Mouse (Mus musculus) right cerebral cortex, postnatal 10 days (tissue): Measurements from ENCODE around the gene Spop.
"Not testable (repeated sequence)": the region's sequence is repeated elsewhere in the genome, so short reads cannot be mapped to it uniquely, and the experiment has no call there.

Source experiments
- DNase-seq, 2 experiments: peaks; one replicate each; pipeline ENCODE4 v3.0.0; 2021; ENCODE audit warnings: low spot score in 2 of 2

The Spop gene

GRCm38 (mm10) chr11:95391201-95391600 is 22.7 kb upstream of the Spop start:
- DNase-seq = no peak

DNA sequence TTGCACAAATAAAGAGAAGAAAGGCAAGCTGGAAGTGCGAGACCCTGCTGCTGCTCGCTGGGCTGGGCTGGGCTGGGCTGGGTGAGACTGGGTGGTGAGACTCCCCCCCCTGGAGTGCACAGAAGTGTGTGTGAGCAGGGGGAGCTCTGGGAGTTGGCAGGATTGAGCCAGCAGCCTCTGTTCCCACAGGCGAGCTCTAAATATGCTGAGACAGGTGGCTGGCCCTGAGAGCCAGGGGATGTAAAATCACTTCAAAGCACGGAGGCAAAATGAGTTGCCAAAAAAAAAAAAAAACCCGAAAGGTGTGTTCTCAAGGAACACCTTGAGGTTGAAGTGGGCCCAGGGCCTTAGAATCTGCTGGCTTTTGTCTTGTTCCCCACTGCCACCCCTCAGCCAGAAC is 22.1 kb upstream of the Spop start:
- peak; percentile 58 to 69 for DNase-seq

GRCm38 (mm10) chr11:95392223-95392667 is 21.6 kb upstream of the Spop start:
- peak; percentile 88 to 91 for DNase-seq

- no peak for DNase-seq
These were observed 21.0 kb upstream of the Spop start for GRCm38 (mm10) chr11:95392708-95393499.

DNA sequence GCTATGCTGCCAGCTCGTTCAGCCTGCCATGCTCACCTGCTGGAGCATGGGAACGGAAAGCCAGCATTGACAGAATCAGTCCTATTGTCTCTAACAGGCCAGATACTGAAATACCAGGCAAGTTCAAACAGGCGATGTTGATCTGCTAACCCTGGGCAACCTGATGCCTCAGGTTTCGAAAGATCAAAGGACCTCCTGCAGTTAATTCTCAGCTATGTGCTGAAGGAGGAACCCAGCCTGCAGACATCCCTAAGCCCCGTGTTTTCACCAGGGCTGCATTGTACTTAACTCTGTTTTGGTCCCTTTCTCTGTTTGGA is 20.4 kb upstream of the Spop start:
- no peak for DNase-seq

DNA sequence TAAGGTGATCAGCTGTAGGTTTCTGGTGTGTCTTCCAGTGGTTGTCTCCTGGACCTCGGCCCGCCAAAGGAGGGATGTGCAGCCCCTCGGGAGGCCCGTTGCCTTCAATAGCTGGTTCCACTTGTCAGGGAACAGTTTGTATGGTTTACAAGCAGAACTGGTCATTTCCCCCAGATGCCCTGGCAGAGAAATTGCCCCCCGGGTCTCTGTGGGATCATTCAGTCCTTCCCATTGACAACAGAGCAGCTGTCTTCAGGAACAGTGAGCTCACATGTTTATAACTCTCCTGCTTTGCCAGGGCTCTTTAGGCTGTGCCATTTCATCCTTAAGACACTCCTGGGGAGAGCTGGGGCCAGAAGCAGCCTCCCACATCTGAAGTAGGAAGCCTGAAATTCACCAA is 19.8 kb upstream of the Spop start:
- DNase-seq = no peak

DNA sequence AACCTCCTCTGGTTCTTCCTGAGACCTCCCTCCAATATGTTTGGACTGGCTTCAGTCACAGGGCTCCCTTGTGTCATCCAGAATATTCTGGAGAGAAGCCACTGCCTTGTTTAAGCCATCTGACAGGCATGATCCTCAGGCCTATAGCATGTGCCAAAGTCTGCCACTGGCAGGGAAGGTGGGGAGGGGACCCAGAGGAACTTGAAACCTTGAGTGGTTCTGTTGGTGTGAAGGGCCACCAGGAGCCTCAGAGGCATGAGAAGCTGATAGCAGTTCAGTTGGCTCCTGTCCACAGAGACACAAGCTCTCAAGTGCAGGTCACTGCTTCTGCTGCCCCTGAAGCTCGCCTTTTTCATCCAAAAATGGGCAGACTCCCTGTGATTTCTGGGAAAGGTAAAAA is 17.3 kb upstream of the Spop start:
- DNase-seq = no peak

GRCm38 (mm10) chr11:95397843-95398835 is 15.7 kb upstream of the Spop start:
- peak; percentile 81 to 86 for DNase-seq

- DNase-seq = no peak
These were observed 14.3 kb upstream of the Spop start for GRCm38 (mm10) chr11:95399520-95400020.

DNA sequence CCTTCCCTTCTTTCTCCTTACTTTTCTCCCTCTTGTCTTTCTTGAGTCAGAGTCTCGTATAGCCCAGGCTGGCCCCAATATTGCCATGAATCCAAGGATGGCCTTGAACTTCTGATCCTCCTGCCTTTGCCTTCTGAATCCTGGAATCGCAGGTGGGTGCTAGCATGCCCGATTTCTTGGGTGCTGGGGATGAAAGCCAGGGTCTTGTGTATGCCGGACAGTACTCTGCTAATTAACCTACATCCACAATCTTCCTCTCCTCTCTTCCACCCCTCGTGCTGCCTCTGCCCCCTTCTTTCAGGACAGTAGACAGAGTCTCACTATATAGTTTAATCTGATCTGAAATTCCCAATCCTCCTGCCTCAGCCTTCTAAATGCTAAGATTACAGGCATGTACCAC is 12.3 kb upstream of the Spop start:
- DNase-seq = no peak

DNA sequence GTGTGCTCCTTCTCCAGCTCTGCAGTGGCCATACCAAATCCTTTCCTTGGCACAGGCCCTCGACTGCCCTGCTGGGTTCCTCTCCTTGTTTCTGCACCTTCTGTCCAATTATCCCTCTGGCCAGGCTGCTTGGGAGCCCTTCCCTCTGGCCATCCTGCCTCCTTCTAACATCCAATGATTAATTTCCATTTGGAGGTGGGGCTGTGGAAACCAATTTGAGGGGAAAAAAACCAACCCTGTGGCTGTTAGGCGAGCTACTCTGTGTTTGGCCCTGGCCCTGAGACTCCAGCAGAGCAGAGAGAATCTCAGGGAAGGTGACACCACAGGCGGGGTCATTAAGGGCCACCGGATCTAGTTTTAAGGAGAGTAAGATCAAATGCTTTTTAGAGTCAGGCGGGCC is 11.7 kb upstream of the Spop start:
- no peak for DNase-seq

GRCm38 (mm10) chr11:95402658-95403101 is 11.2 kb upstream of the Spop start:
- DNase-seq = no peak

DNA sequence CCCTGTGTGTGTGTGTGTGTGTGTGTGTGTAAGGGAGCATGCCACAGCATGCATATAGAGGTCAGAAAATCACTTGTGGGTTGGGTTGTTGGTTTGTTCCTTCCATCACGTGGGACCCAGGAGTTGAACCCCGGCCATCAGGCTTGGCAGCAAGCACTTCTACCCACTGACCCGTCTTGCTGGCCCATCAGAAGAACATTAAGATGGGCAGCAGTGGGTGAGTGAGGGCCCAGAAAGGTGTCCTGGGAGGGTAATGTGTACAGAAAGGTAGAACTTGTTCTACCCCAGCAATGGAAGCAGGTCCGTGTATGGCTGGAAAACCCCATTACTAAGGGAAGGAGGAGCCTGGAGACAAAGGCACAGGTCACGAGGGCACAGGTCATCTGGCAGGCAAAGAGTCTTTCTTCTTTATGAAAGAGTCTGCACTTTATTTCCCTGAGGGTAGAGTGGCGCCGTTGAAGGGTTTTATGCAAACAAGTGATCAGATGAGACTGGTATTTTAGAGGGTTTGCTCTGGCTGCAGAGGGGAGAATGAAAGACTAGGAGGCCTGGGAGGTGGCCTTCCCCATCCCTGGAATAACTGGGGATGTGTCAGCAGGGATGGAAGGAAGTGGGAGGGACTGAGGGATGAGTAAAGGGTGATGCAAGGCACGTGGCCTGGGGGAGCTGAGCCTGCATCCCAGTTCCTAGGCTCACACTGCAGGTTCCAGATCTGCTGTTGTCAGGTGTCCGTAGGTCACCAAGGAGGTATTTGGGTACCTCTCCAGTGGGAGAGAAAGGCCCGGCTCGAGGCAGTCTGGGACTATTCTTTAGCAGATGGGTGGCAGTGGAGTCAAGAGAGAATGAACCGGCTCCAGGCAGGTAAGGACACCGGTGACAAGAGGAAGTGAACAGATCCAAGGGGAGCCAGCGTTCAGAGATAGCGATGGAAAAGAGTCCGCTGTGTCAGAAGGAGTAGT is 10.2 kb upstream of the Spop start:
- DNase-seq = no peak

DNA sequence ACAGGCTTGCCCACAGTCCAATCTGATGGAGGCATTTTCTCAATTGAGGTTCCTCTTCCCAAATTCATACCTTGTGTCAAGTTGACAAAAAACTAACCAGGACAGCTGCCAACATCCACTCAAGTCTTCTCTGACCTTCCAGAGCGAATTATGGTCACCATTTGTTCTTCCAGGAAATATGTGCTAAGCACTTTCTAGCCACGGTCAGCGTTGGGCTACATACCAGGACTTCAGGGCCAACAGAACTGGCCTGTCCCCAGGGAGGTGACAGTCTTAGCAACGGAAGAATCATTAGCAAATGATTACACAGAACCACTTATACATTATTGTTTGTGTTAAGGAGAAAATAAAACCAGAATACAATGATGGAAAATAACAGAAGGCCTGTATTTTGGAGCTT is 8.1 kb upstream of the Spop start:
- DNase-seq = no peak

GRCm38 (mm10) chr11:95406398-95406797 is 7.5 kb upstream of the Spop start:
- not testable (repeated sequence) for DNase-seq

DNA sequence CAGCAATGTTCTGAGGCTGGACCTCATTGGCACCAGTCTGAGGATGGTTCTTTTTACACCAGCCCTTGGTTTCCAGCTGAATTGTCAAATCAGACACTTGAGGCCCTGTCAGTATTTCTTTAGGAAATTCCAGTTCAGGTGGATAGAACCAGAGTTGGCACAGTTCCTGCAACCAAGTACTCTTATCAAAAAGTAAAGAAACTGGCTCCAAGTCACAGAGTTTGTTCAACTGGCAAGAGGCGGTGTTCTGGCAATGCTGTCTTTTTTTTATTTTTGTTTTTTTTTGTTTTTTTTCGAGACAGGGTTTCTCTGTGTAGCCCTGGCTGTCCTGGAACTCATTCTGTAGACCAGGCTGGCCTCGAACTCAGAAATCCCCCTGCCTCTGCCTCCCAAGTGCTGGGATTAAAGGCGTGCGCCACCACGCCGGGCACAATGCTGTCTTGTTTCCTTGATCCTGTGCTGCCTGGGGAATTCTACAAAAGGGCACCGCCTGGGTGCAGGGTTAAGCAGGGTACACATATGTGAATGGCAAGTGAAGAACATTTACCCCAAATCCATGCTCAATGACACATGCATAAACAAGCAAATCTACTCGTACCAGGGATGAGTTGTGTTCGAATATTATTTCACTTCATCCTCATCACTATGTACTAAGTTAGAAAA is 4.3 kb upstream of the Spop start:
- DNase-seq = no peak

DNA sequence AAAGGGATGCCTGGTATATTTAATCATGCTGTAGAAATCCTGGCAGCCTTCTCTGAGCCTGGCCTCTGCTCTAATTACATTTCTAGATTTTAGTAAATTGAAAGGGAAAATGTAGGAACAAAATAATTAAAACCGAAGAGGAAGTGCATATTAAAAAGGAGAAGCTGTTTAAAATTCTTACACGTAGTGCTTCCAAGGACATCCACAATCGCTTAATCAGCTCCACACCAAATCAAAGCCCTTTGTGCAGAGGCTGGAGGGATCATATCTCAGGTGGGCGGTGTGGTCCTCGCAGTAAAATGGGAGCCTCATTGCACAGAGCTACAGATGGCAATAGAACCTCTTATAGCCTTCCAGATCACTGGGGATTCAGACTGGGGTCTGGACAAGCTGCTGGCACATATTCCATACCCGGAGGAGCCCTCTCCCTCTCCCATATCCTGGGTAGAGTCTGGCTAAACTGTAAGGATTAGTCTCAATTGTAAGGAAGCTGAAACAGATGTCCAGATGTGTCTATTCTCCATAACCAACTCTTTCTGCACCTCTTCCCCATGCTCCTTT is 2.3 kb upstream of the Spop start:
- DNase-seq = no peak

DNA sequence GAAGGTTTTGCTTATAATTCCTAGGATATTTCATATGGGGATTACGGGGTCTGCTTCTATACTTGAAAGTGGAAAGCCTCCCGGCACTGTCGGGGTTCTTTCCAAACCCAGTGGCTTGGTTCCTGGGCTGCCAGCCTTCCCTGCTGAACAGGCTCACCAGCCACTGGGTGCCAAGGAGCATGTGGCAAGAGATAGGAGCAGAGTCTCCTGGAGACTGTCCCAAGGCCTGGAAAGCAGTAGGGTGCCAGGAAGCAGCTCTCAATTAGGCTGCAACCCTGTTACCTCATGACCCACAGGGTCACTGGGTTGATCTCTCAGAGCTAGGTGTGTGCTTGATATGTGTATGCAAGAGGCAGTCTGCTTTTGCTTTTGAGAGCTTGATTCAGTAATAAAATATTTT is 1.3 kb upstream of the Spop start:
- peak in 1 of 2 experiments; percentile 49 for DNase-seq

- DNase-seq = peak; percentile 97 to 98
These were observed 769 bp downstream of the Spop start for GRCm38 (mm10) chr11:95414536-95415161.

GRCm38 (mm10) chr11:95415931-95416330 is 2.1 kb downstream of the Spop start:
- no peak for DNase-seq
